Mouse (Mus musculus): ENCODE results near the gene Iscu.

- no peak for TF ChIP-seq GATA1 (IDR thresholded peaks at IDR 0.05; ENCODE audit: low read length)
- TF ChIP-seq TAL1 (IDR thresholded peaks at IDR 0.05; ENCODE audit: low read length), result no peak
Measured at GRCm38 (mm10) chr5:113806414-113806813, 33.9 kb downstream of the Iscu start.
